Mouse (Mus musculus): ENCODE results near the gene Myo10. TPM values are rescaled to one million over a fixed set of nuclear protein-coding genes. Genes with fewer than 3 reads are reported as not detected.
A peak's percentile ranks its signal among the peaks of the same experiment; 100 is the strongest.

Gene Myo10
- total RNA-seq, 2 experiments from 2014 or later: 42.1 to 46.9 TPM

DNA sequence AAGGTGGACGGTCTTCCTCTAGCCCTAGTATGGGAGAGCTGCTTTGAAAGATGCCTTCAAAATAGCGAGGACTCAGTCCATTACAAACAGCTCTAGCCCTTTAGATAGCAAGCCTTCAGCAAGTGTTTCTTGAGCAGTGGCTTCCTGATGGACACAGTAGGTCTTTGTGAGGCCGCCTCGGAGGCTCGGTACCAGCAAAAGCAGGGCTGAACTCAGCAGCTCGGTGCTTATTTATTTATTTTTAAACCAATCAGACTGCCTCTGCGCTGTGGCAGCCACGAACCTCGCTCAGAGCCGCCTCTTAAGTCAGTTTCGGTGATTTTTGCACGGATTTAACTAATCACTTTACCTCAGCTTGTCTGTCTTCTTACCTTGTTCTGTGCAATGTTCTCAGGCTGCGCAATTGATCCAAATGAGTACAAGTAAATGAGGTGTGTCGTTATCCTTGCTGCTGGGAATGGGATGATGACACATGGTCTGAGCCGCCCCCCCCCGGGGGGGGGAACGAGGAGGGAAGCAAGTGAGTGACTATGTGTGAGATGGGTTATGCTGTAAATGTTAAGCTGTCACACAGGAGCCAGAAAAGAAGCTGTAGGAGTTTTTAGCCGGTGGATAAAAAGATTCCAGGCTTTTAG, 232.1 kb downstream of the Myo10 start:
- H3K27ac ChIP-seq: 0 out of 2 replicates have a peak overlapping the region, but pooled peaks have one; percentile 28
- TF ChIP-seq CTCF (IDR thresholded peaks at IDR 0.05): no peak
- no peak overlapping the region for H3K4me3 ChIP-seq
- intact Hi-C loops (cut with DNase I): loop anchor here (2.0 kb wide), 1 partner anchor 28 kb away; no protein-coding TSS in a partner anchor
- no peak for DNase-seq (ENCODE audit: extremely low spot score in 1 of 2, low spot score in 2 of 2)

DNA sequence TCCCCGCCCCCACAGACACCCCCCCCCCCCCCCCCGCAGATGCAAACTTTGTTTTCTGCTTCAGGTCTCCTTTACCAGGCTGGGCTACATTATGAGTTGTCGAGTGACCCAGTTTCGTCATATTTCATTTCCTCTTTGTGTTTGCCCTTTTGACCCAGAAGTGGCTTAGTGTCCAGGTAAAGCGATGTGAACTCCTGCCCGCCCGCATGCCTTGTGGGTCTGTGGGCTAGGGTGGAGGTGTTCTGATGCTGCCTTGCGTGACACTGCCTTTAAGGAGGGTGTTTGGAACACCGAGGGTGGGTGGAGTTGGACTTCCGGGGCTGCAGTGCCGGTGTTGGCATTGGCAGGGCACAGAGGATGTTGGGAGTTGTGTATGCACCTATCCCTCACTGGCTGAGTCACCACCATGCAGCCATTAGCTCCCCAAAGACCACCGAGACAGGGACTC, 236.3 kb downstream of the Myo10 start:
- no peak for TF ChIP-seq CTCF (IDR thresholded peaks at IDR 0.05)
- intact Hi-C loops (cut with DNase I): no loop called here
- DNase-seq (ENCODE audit: extremely low spot score in 1 of 2, low spot score in 2 of 2): no peak
- Histone ChIP-seq H3K4me3 (no peak overlapping the region), H3K27ac (no peak overlapping the region)

DNA sequence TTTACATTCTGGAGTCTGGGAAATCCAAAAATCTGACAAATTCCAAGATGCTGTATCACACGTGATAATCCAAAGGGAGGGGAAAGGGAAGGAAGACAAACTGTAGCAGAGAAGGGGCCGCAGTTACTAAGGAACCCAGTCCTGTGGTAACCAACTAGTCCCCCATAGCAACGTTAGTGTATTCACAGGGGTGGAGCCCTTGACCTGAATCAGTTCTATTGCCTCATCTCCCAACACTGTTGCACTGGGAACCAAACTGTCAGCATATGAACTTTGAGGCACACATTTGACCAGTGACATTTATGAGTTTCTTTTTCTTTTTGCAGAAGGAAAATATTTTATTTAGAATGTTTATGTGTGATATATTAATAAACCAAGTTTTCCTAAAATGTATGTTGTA, 237.1 kb downstream of the Myo10 start:
- no peak overlapping the region for H3K4me3 ChIP-seq
- intact Hi-C loops (cut with DNase I): no loop called here
- no peak overlapping the region for H3K27ac ChIP-seq
- no peak for TF ChIP-seq CTCF (IDR thresholded peaks at IDR 0.05)
- no peak for DNase-seq (ENCODE audit: extremely low spot score in 1 of 2, low spot score in 2 of 2)

DNA sequence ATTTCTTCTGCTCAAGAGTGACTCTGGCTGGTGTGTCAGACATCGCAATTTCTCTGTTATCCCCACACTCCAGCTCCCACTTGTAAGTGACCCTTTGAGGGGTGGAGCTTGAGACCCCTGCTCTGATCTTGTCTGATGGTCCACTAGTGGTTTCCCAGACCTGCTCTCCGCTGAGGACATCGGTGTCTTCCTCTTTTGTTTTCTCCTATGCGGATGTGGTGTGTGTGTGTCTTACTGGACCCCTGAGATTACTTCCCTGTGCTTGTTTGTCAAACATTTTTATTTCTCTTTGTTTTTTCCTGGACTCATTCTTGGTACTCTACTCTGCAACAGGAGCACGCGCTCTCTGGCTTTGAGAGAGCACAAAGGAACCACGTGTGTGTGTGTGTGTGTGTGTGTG, 239.6 kb downstream of the Myo10 start:
- Histone ChIP-seq H3K4me3 (no peak overlapping the region), H3K27ac (no peak overlapping the region)
- intact Hi-C loops (cut with DNase I): no loop called here
- no peak for TF ChIP-seq CTCF (IDR thresholded peaks at IDR 0.05)
- no peak for DNase-seq (ENCODE audit: extremely low spot score in 1 of 2, low spot score in 2 of 2)

Other genes with a start within 250 kb of the Myo10 start
- gene Basp1, start 208.8 kb upstream of the Myo10 start, total RNA-seq (2021): 100 to 1,000 TPM; 653 to 673 TPM
- gene Retreg1, start 220.7 kb downstream of the Myo10 start, total RNA-seq (2021): 10 to 100 TPM; 32.8 to 32.9 TPM

Data from left cerebral cortex, adult 2 months (tissue).